Mouse (Mus musculus): Measurements from ENCODE around the gene Dnali1.

Gene Dnali1

DNA sequence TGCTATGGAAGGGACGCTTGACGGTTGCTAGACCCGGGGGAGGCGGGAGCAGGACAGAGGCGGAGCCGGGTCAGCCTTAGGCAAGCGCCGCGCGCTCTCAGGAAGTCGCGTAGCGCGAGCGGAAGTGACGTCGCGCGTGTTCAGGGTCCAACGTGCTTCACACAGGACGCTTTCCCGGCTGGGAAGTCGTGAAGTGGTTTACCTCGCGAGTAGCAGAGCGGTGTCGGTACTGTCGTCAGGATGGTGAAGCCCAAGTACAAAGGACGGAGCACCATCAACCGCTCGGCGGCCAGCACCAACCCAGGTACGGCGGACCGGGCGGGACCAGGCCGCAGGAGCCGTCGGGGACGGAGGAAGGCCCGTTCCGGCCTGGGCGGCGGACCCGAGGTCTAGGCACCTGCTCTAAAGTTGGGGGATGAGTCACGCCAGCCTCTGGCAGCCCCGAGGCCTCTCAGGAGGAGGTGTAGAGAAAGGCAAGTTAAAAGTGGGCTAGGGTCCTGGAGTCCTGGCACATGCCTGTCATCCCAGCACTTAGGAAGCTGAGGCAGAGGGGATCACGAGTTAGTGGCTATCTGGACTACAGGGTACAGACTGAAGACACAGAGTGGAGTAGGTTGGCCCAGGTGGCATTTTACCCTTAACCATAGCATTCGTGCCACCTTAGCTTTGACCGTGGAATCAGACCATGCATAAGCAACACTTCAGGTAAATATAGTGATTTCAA, 35.5 kb downstream of the Dnali1 start:
- DNase-seq = peak; percentile 89

GRCm38 (mm10) chr4:125020780-125021538, 44.5 kb downstream of the Dnali1 start:
- no peak for DNase-seq

DNA sequence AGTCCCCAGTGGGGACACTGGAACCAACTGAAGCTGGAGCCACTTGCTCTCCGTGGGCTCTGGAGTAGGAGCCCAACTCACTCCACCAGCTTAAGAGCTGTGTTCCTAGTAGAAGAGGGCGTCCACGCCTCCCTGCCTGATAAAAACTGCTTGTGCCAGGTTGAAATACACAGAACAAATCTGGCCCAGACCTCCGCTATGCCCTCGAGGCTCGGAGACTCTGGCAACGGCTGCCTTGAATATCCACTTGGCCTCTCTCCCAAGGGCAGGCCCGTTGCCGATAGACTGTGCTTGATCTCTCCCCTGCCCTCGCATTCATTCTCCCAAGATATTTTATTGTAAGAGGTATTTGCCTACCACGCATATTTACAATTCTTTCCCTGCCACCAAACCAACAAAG, 48.1 kb downstream of the Dnali1 start:
- no peak for DNase-seq

GRCm38 (mm10) chr4:125015806-125016635, 49.5 kb downstream of the Dnali1 start, which contains the start of gene Gnl2:
Gene Gnl2, plus strand, starts transcription at chr4:125016585.
- no peak for DNase-seq

DNA sequence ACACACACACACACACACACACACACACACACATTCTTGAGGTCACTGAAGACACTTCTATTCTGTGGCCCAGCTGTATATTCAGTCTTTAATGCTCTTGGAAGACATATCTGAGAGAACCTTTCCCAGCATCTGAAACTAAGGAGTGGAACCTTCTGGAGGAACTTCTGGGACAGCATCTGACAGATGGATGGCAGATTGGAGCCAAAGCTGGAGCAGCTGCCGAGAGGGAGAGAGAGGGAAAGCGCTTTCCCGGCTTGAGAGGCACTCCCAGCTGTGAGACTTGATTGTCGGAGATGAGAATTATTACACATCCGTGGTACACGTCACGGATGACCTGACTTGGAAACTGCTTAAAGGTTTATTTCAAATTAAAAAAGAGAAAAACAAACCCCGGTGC, 56.8 kb downstream of the Dnali1 start:
- DNase-seq = no peak

GRCm38 (mm10) chr4:125008220-125008619, 57.3 kb downstream of the Dnali1 start:
- DNase-seq = no peak

- DNase-seq = no peak
These were observed 58.0 kb downstream of the Dnali1 start for GRCm38 (mm10) chr4:125007460-125007859.

Measured in liver (tissue).